Mouse (Mus musculus) CH12.LX (cell line): Measurements from ENCODE around the gene Srrt. TPM values are rescaled to one million over a fixed set of nuclear protein-coding genes. Genes with fewer than 3 reads are reported as not detected.

Experiments used
- DNase-seq: peaks from one replicate; pipeline ENCODE4 v3.0.0-alpha.2; 2013; ENCODE audit errors: extremely low read depth
- H3K27ac ChIP-seq: 2 replicates; pipeline ENCODE4 v1.5.1; 2012; ENCODE audit warnings: low read depth, mild to moderate bottlenecking, control low read depth, moderate library complexity; ENCODE audit not compliant: insufficient read depth
- H3K27me3 ChIP-seq: replicated peaks from 2 replicates; pipeline ENCODE3; 2012; ENCODE audit warnings: inconsistent platforms
- H3K36me3 ChIP-seq, 2 experiments: replicated peaks in 1 of 2; 2 replicates each; pipeline versions ENCODE3 to v1.6.1; 2012; ENCODE audit warnings: inconsistent platforms in 1 of 2, low read length in 1 of 2, mild to moderate bottlenecking in 1 of 2, mixed read lengths in 1 of 2, moderate library complexity in 1 of 2; ENCODE audit not compliant: control insufficient read depth in 1 of 2, insufficient read depth in 1 of 2
- H3K4me1 ChIP-seq, 2 experiments: 2 replicates each; pipeline ENCODE4 v1.6.1; 2012; ENCODE audit warnings: inconsistent platforms in 1 of 2, moderate library complexity in 1 of 2; ENCODE audit not compliant: insufficient read depth in 2 of 2, control insufficient read depth in 1 of 2
- H3K4me2 ChIP-seq: 2 replicates; pipeline ENCODE4 v1.6.1; 2012; ENCODE audit warnings: low read depth, mild to moderate bottlenecking, control low read depth; ENCODE audit not compliant: poor library complexity, insufficient read depth, severe bottlenecking
- H3K4me3 ChIP-seq, 3 experiments: fragments of 150-350 bp in 1 of 3; sonication (generic) in 1 of 3; replicated peaks in 1 of 3; 2 replicates each; pipeline versions ENCODE3 to v1.5.1; 2011 to 2012; ENCODE audit warnings: low read depth in 2 of 3, low read length in 2 of 3, mild to moderate bottlenecking in 2 of 3, moderate library complexity in 2 of 3, control low read depth in 1 of 3, improper control_type of control experiment in 1 of 3, inconsistent platforms in 1 of 3, mixed read lengths in 1 of 3; ENCODE audit not compliant: poor library complexity in 1 of 3
- H3K79me2 ChIP-seq: replicated peaks from 2 replicates; pipeline ENCODE4 v1.6.1; 2012; ENCODE audit warnings: mild to moderate bottlenecking, moderate library complexity; ENCODE audit not compliant: control insufficient read depth, poor library complexity, insufficient read depth, severe bottlenecking; ENCODE audit errors: extremely low read depth
- H3K9ac ChIP-seq: 2 replicates; pipeline ENCODE4 v1.6.1; 2012; ENCODE audit warnings: low read depth, mild to moderate bottlenecking, control low read depth, moderate library complexity; ENCODE audit not compliant: insufficient read depth
- H3K9me3 ChIP-seq: replicated peaks from 2 replicates; pipeline ENCODE3; 2012; ENCODE audit warnings: low read length, inconsistent platforms, mixed read lengths
- BHLHE40 ChIP-seq: IDR thresholded peaks from 2 replicates; pipeline ENCODE4 v1.6.1; 2011; ENCODE audit warnings: mild to moderate bottlenecking, low read depth, low read length, improper control_type of control experiment
- CHD1 ChIP-seq: IDR thresholded peaks from 2 replicates; pipeline ENCODE4 v1.6.1; 2012; ENCODE audit warnings: low read depth, low read length, improper control_type of control experiment, inconsistent platforms
- IRF4 ChIP-seq: IDR thresholded peaks from 2 replicates; pipeline ENCODE4 v1.6.1; 2014; ENCODE audit warnings: low read depth, mild to moderate bottlenecking, inconsistent platforms, low read length, improper control_type of control experiment
- JUND ChIP-seq: conservative IDR thresholded peaks from 2 replicates; pipeline ENCODE4 v1.6.1; 2011; ENCODE audit warnings: low read depth, low read length, improper control_type of control experiment
- KAT2A ChIP-seq: IDR thresholded peaks from 2 replicates; pipeline ENCODE4 v1.6.1; 2012; ENCODE audit warnings: low read length, improper control_type of control experiment, inconsistent platforms; ENCODE audit not compliant: insufficient replicate concordance
- MYC ChIP-seq: IDR thresholded peaks from 2 replicates; pipeline ENCODE4 v1.6.1; 2011; ENCODE audit warnings: low read depth, mild to moderate bottlenecking, improper control_type of control experiment, low read length
- NRF1 ChIP-seq: IDR thresholded peaks from 2 replicates; pipeline ENCODE4 v1.6.1; 2014; ENCODE audit warnings: low read depth, mild to moderate bottlenecking, inconsistent platforms, low read length, improper control_type of control experiment, moderate library complexity
- RAD21 ChIP-seq: IDR thresholded peaks from 2 replicates; pipeline ENCODE4 v1.6.1; 2011; ENCODE audit warnings: low read depth, mild to moderate bottlenecking, low read length, improper control_type of control experiment, moderate library complexity
- SIN3A ChIP-seq: IDR thresholded peaks from 2 replicates; pipeline ENCODE4 v1.6.1; 2012; ENCODE audit warnings: low read length, improper control_type of control experiment, inconsistent platforms
- TCF12 ChIP-seq: IDR thresholded peaks from 2 replicates; pipeline ENCODE4 v1.6.1; 2014; ENCODE audit warnings: low read depth, mild to moderate bottlenecking, inconsistent platforms, low read length, improper control_type of control experiment
- UBTF ChIP-seq: IDR thresholded peaks from 2 replicates; pipeline ENCODE4 v1.6.1; 2012; ENCODE audit warnings: low read depth, mild to moderate bottlenecking, inconsistent platforms, low read length, improper control_type of control experiment, moderate library complexity
- USF1 ChIP-seq: IDR thresholded peaks from 2 replicates; pipeline ENCODE4 v1.6.1; 2014; ENCODE audit warnings: low read depth, mild to moderate bottlenecking, inconsistent platforms, low read length, improper control_type of control experiment
- USF2 ChIP-seq: conservative IDR thresholded peaks from 2 replicates; pipeline ENCODE4 v1.6.1; 2011; ENCODE audit warnings: low read depth, low read length, improper control_type of control experiment
- ZC3H11A ChIP-seq: IDR thresholded peaks from 2 replicates; pipeline ENCODE4 v1.6.1; 2012; ENCODE audit warnings: low read depth, mild to moderate bottlenecking, inconsistent platforms, low read length, improper control_type of control experiment
- ZMIZ1 ChIP-seq: IDR thresholded peaks from 2 replicates; pipeline ENCODE4 v1.6.1; 2012; ENCODE audit warnings: low read depth, mild to moderate bottlenecking, inconsistent platforms, low read length, improper control_type of control experiment
- ZNF384 ChIP-seq: IDR thresholded peaks from 2 replicates; pipeline ENCODE4 v1.6.1; 2012; ENCODE audit warnings: low read depth, low read length, improper control_type of control experiment, inconsistent platforms
- dilution Hi-C: fragments of 300-500 bp; cut with MboI; formaldehyde crosslinking; loops from 2 replicates; pipeline ENCODE4 v1.14.3; 2020; ENCODE audit warnings: low sequenced_read_pairs; ENCODE audit not compliant: extremely low pct_unique_long_range_greater_than_20kb, extremely low pct_ligation_motif_present
- in situ Hi-C: fragments of 300-500 bp; cut with MboI; formaldehyde crosslinking; loops from 3 replicates; pipeline ENCODE4 v1.14.3; 2019; ENCODE audit warnings: low sequenced_read_pairs, low pct_ligation_motif_present, low pct_unique_long_range_greater_than_20kb, mixed read lengths
- polyA plus RNA-seq: library from polyadenylated mRNA; unstranded; fragments of >175 nt; gene quantifications from 2 replicates; pipeline ENCODE4 v1.2.1, GENCODE M21; 2012; ENCODE audit warnings: low read depth; ENCODE audit not compliant: insufficient read length
- total RNA-seq, 2 experiments: library from RNA; depleted of rRNA; stranded (reverse); fragments of 300-350 nt in 1 of 2; fragments of >200 nt in 1 of 2; gene quantifications; 2 replicates each; pipeline ENCODE4 v1.2.3; 2012 to 2014

Gene Srrt
- total and polyA plus RNA-seq, 3 experiments: 148 to 493 (median 165) TPM

DNA sequence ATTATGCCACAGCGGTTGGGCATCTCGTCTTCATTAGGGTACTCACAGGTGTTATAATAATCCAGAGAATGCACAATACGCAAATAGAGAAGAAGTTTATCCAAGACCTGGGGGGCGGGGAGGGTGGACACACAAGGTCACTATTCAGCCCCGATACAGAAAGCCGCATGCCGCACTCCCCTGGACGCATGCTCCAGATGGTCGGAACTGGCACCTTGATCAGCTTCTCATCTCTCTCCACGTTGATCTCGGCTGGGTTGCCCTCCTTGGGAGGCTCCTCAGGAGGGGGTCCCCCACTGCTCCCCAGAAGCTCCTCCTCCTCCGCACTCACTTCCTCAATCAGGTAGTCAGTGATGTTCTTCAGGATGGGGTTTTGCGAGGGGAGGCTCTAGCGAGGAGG, 10.3 kb downstream of the Srrt start:
- no peak for DNase-seq
- Histone ChIP-seq H3K4me2 (no peak overlapping the region), H3K4me1 (peaks cover 3 to 18% of the 10 kb centered on the region in 2 experiments; a peak in 2 of 4 replicates), H3K27me3 (no peaks in the 10 kb centered on the region), H3K9ac (no peak overlapping the region), H3K9me3 (no peaks in the 10 kb centered on the region), H3K36me3 (peaks cover 72 to 75% of the 10 kb centered on the region in 2 experiments), H3K79me2 (peaks cover 3% of the 10 kb centered on the region; the same call in 1 of the 2 replicates), H3K27ac (no peak overlapping the region)
- in situ Hi-C loops: no loop called here
- dilution Hi-C loops: no loop called here
- TF ChIP-seq IRF4: no peak
- TF ChIP-seq RAD21: no peak
- no peak for TF ChIP-seq USF2
- no peak for TF ChIP-seq USF1
- TF ChIP-seq SIN3A: no peak
- no peak for TF ChIP-seq JUND
- TF ChIP-seq ZC3H11A: no peak
- no peak for TF ChIP-seq TCF12
- TF ChIP-seq UBTF: no peak
- TF ChIP-seq MYC: no peak
- TF ChIP-seq CHD1: no peak
- TF ChIP-seq, all 38 proteins: peak for 0
- H3K4me3 ChIP-seq: no peak overlapping the region

DNA sequence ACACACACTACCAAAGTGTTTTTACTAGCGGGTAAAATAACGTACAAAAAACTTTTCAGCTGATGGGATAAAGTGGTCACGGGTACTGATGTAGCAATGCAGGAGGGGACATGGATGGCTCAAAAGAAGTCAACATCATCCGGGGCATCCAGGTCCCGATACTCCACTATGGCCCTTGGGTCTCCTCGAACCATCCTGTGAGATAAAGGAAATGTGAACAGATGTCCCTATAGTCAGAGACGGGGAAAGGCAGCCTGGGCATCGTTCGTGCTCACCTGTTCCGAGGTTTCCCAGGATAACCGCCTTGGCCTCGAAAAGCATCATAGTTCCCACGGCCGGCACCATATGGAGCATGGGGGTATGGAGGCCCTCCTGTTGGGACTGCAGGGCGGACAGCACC, 11.8 kb downstream of the Srrt start:
- Histone ChIP-seq H3K4me3 (no peak overlapping the region), H3K36me3 (peaks cover 59 to 61% of the 10 kb centered on the region in 2 experiments), H3K27ac (no peak overlapping the region), H3K4me1 (peaks cover 6 to 21% of the 10 kb centered on the region in 2 experiments; a peak in 3 of 4 replicates), H3K9me3 (no peaks in the 10 kb centered on the region), H3K9ac (no peak overlapping the region), H3K27me3 (no peaks in the 10 kb centered on the region), H3K79me2 (no peaks in the 10 kb centered on the region; the same call in 1 of the 2 replicates), H3K4me2 (no peak overlapping the region)
- TF ChIP-seq ZMIZ1 (no peak), BHLHE40 (no peak), NRF1 (no peak), KAT2A (no peak), ZNF384 (no peak)
- dilution Hi-C loops: no loop called here
- in situ Hi-C loops: no loop called here
- no peak for DNase-seq
